Mouse (Mus musculus): ENCODE results near the gene Vmn1r4. TPM values are rescaled to one million over a fixed set of nuclear protein-coding genes. Genes with fewer than 3 reads are reported as not detected.

The Vmn1r4 gene
- polyA plus RNA-seq, 1 experiment from 2014 or later, result 0.07 TPM

- TF ChIP-seq CTCF (IDR thresholded peaks at IDR 0.05; ENCODE audit: low read depth), result no peak
These were observed 12.9 kb upstream of the Vmn1r4 start for GRCm38 (mm10) chr6:56910910-56911309.

DNA sequence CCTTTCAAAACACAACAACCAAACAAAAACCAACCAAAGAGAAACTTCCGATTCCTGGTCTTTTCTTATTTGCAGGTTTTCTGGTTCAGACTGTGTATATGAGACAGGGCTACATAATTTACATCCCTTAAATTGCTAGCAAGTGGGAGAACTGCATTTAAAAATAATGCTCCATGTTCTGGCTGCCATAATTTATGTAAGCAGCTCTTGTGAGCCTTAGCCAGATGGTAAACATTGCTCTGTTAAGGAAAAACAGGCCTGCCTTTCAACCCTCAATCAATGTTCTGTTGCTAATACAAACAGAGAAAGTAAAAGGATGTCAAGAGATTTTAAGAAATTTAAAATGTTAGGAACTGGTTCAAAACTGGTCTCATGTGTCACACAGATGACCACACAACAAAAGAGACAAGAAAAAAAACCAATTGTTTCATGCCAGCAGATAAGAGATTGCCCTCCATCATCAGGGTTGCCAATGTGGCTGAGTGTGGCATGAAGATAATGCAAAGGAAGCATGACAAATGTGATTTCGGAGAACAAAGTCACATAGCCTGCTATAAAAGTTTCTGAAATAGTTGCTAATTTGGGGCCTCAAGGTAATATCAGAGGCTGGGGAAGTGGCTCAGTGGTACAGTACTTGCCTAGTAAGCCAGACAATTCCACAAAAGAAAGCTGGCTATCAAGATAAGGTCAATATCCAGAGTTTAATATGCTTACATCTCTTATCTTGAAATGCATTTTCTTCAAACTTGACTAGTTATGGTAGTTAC is 10.5 kb upstream of the Vmn1r4 start:
- Histone ChIP-seq H3K27ac (ENCODE audit: low read depth, low read length) (no peak overlapping the region), H3K4me2 (replicated peaks; ENCODE audit: low read depth) (peak overlapping the region; percentile 25; the same call in 1 of the 2 replicates), H3K36me3 (ENCODE audit: control insufficient read depth, insufficient read depth) (no peaks in the 10 kb centered on the region), H3K9me3 (ENCODE audit: control insufficient read depth) (no peaks in the 10 kb centered on the region), H3K4me1 (replicated peaks; ENCODE audit: control insufficient read depth, insufficient read depth, low read length) (peaks cover 10% of the 10 kb centered on the region), H3K27me3 (replicated peaks; ENCODE audit: control insufficient read depth, insufficient read depth, low read length) (no peaks in the 10 kb centered on the region), H3K4me3 (ENCODE audit: low read depth, low read length) (no peak overlapping the region), H3K9ac (ENCODE audit: low read depth, low read length) (no peak overlapping the region)
- 55% methylated on average over 2 of the region's 2 CpGs for WGBS
- ATAC-seq, result no peak
- TF ChIP-seq CTCF (IDR thresholded peaks at IDR 0.05; ENCODE audit: low read depth), result no peak

More at GRCm38 (mm10) chr6:56910910-56911309, 12.9 kb upstream of the Vmn1r4 start:
- H3K36me3 ChIP-seq (ENCODE audit: control insufficient read depth, insufficient read depth), result no peaks in the 10 kb centered on the region
- H3K27ac ChIP-seq (ENCODE audit: low read depth, low read length), result no peak overlapping the region
- H3K4me3 ChIP-seq (ENCODE audit: low read depth, low read length), result no peak overlapping the region
- WGBS, result 74% methylated on average over 2 of the region's 2 CpGs
- no peak overlapping the region for H3K4me2 ChIP-seq (replicated peaks; ENCODE audit: low read depth)
- H3K27me3 ChIP-seq (replicated peaks; ENCODE audit: control insufficient read depth, insufficient read depth, low read length), result no peaks in the 10 kb centered on the region
- ATAC-seq, result no peak
- H3K9me3 ChIP-seq (ENCODE audit: control insufficient read depth), result no peaks in the 10 kb centered on the region
- no peak overlapping the region for H3K9ac ChIP-seq (ENCODE audit: low read depth, low read length)
- peaks cover 10% of the 10 kb centered on the region; the same call in 1 of the 2 replicates for H3K4me1 ChIP-seq (replicated peaks; ENCODE audit: control insufficient read depth, insufficient read depth, low read length)

- H3K27me3 ChIP-seq (replicated peaks; ENCODE audit: control insufficient read depth, insufficient read depth, low read length), result no peaks in the 10 kb centered on the region
- 81% methylated on average over 2 of the region's 2 CpGs for WGBS
- H3K4me3 ChIP-seq (ENCODE audit: low read depth, low read length), result no peak overlapping the region
- no peak for ATAC-seq
- H3K9me3 ChIP-seq (ENCODE audit: control insufficient read depth), result no peaks in the 10 kb centered on the region
- H3K9ac ChIP-seq (ENCODE audit: low read depth, low read length), result no peak overlapping the region
- no peak overlapping the region for H3K4me2 ChIP-seq (replicated peaks; ENCODE audit: low read depth)
- no peak for TF ChIP-seq CTCF (IDR thresholded peaks at IDR 0.05; ENCODE audit: low read depth)
- peaks cover 15% of the 10 kb centered on the region for H3K4me1 ChIP-seq (replicated peaks; ENCODE audit: control insufficient read depth, insufficient read depth, low read length)
- H3K27ac ChIP-seq (ENCODE audit: low read depth, low read length), result no peak overlapping the region
- H3K36me3 ChIP-seq (ENCODE audit: control insufficient read depth, insufficient read depth), result no peaks in the 10 kb centered on the region
These were observed 7.5 kb upstream of the Vmn1r4 start for GRCm38 (mm10) chr6:56916279-56916678.

DNA sequence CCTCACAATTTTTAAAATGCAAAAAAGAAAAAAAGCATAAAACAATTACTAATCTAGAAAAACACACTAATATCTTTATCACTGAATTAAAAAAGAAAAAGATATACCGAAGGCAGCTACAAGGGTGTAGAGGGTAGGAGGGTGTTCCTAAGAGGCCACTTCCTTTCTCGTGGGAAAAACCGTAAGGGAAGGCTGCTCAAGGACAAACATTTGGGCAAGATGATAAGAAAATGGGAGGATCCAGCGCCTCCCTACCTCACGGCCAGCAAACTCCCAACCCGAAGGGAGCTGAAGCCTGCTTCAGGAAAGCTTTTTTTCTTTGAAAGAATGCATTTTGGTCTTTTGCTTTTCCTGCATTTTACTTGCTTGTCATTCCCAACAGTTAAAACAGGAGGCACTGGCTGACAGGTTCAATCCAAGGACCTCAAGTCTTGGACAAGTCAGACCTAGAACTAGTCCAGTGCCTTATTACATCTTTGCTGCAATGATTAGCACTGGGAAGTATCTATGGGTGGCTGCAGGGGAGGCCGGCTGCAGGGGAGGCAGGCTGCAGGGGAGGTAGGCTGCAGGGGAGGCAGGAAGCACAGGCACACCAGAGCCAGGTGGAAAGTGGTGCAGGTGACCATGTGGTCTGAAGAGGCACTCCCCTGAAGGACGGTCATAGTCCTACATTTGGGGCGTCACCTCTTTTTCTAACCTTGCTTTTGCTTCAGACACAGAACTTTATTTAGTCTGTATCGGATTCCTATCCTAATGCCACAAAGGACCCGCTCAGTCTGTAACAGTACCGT is 6.0 kb upstream of the Vmn1r4 start:
- ATAC-seq, result peak; percentile 77
- peak overlapping the region; percentile 53 for H3K4me2 ChIP-seq (replicated peaks; ENCODE audit: low read depth)

DNA sequence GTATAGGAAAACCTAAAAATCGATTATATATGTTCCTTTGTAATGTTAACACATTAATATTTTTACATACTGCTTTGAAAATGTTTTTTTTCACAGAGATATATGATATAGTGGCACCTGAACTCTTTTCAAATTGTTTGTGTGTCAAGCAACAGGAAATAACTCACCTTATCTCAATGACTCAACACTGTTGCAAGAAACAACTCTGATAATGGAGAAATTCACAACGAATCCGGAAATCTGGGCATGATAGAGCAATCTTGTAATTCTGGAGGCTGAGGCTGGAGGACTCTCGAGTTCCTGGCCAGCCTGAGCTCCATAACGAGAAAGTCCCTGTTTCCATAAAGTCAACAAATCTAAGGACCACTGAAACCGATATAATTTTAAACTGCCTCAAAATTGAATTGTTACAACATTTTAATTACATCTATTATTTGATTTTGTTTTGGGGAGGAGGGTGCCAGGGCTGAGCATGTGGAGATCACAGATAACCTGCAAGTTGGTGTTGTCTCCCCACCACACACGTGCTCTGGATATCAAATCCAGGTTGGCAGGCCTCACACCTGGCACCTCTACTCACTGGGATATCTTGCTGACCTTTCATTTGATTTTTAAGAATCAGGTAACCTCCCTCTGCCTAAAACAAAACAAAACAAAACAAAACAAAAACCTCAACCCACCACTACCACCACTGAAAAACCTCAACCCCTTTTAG is 4.3 kb upstream of the Vmn1r4 start:
- H3K4me2 ChIP-seq (replicated peaks; ENCODE audit: low read depth), result no peak overlapping the region
- H3K4me3 ChIP-seq (ENCODE audit: low read depth, low read length), result no peak overlapping the region
- H3K36me3 ChIP-seq (ENCODE audit: control insufficient read depth, insufficient read depth), result no peaks in the 10 kb centered on the region
- WGBS, result 49% methylated on average over 7 of the region's 7 CpGs
- no peak for ATAC-seq
- no peak for TF ChIP-seq CTCF (IDR thresholded peaks at IDR 0.05; ENCODE audit: low read depth)
- no peaks in the 10 kb centered on the region for H3K9me3 ChIP-seq (ENCODE audit: control insufficient read depth)
- H3K4me1 ChIP-seq (replicated peaks; ENCODE audit: control insufficient read depth, insufficient read depth, low read length), result peaks cover 4% of the 10 kb centered on the region; the same call in 1 of the 2 replicates
- H3K27me3 ChIP-seq (replicated peaks; ENCODE audit: control insufficient read depth, insufficient read depth, low read length), result no peaks in the 10 kb centered on the region
- no peak overlapping the region for H3K9ac ChIP-seq (ENCODE audit: low read depth, low read length)
- H3K27ac ChIP-seq (ENCODE audit: low read depth, low read length), result no peak overlapping the region

More for the DNA sequence above, 6.0 kb upstream of the Vmn1r4 start:
- no peak for TF ChIP-seq CTCF (IDR thresholded peaks at IDR 0.05; ENCODE audit: low read depth)
- Histone ChIP-seq H3K9ac (ENCODE audit: low read depth, low read length) (no peak overlapping the region), H3K27me3 (replicated peaks; ENCODE audit: control insufficient read depth, insufficient read depth, low read length) (no peaks in the 10 kb centered on the region), H3K4me1 (replicated peaks; ENCODE audit: control insufficient read depth, insufficient read depth, low read length) (peaks cover 15% of the 10 kb centered on the region), H3K4me3 (ENCODE audit: low read depth, low read length) (no peak overlapping the region), H3K27ac (ENCODE audit: low read depth, low read length) (peak overlapping the region; percentile 24; the same call in 1 of the 2 replicates), H3K9me3 (ENCODE audit: control insufficient read depth) (no peaks in the 10 kb centered on the region), H3K36me3 (ENCODE audit: control insufficient read depth, insufficient read depth) (no peaks in the 10 kb centered on the region)
- 29% methylated on average over 12 of the region's 12 CpGs for WGBS

All from intestine, postnatal 0 days (tissue).